Mouse (Mus musculus): ENCODE measurements around the gene Dimt1.
A peak's percentile ranks its signal among the peaks of the same experiment; 100 is the strongest.
"Not testable (repeated sequence)": the region's sequence is repeated elsewhere in the genome, so short reads cannot be mapped to it uniquely, and the experiment has no call there.

DNA sequence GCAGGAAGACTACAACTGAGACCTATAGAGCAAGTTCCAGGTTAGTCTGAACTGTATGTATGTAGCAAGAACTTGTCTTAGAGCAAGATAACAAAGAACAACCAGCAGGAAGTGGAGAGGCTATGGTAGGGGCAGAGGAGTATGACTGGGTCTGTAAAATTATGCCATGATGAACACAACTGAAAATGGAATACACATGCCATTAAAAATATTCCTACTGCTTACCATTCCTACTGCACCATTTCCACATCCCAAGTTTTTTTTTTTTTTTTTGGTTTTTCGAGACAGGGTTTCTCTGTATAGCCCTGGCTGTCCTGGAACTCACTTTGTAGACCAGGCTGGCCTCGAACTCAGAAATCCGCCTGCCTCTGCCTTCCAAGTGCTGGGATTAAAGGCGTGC is 50.6 kb downstream of the Dimt1 start:
- not testable (repeated sequence) for TF ChIP-seq POLR2A (IDR thresholded peaks at IDR 0.05; ENCODE audit: control insufficient read depth in 1 of 2, insufficient read depth in 1 of 2, low read depth in 1 of 2, low read length in 2 of 2, poor library complexity in 1 of 2); KAT2A (conservative IDR thresholded peaks at IDR 0.05; ENCODE audit: low read depth, low read length); USF2 (IDR thresholded peaks at IDR 0.05; ENCODE audit: borderline replicate concordance in 1 of 2, insufficient read depth in 1 of 2, low read depth in 1 of 2, low read length in 2 of 2); CHD2 (IDR thresholded peaks at IDR 0.05; ENCODE audit: low read length); ZKSCAN1 (IDR thresholded peaks at IDR 0.05; ENCODE audit: low read depth, low read length); NELFE (IDR thresholded peaks at IDR 0.05; ENCODE audit: low read depth, low read length); CTCF (IDR thresholded peaks at IDR 0.05 in 2 of 3, conservative IDR thresholded peaks at IDR 0.05 in 1 of 3; ENCODE audit: control insufficient read depth in 1 of 3, insufficient read depth in 1 of 3, low read depth in 2 of 3, low read length in 3 of 3, poor library complexity in 1 of 3, severe bottlenecking in 1 of 3); HCFC1 (IDR thresholded peaks at IDR 0.05; ENCODE audit: low read depth, low read length)
- TF ChIP-seq GATA1 (IDR thresholded peaks at IDR 0.05; ENCODE audit: low read depth, low read length): 0 out of 2 replicates have a peak, but pooled peaks have one; percentile 17
